Comparison of ENCODE assay signal across 18 mouse cellular contexts in the genomic region with DNA sequence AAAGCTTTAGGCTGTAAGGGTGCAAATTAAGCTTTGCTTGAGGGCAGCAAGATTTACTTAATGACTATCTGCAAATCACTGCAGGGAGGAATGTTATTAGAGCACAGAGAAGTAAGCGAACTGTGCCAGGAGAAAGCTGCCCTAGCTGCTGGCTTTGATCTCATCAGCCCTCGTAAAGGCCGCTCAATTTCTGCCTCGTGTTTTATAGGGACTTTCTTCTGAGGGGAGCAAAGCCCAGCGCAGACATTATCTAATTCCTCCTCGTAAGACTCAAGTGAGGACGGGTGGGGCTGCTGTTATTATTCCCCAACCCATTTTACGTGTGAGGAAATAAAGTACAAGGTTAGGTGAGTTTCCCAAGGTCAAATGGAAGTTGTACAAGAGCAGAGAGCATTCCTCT. TPM values are rescaled to one million over a fixed set of nuclear protein-coding genes. Genes with fewer than 3 reads are reported as not detected.
DNase-seq lines count a peak whose midpoint lies in the region; ATAC-seq and TF ChIP-seq lines count a peak whose summit lies in the region.
"Had no signal": no experiment of that assay in that cellular context is flagged by ENCODE, and none has a peak within 500 bp of the region (broad histone marks: within the 10 kb centered on the region; RNA-seq: fewer than 3 reads in every experiment).

No protein-coding gene starts in this region.

- peak; percentile 8 for DNase-seq in adrenal gland, adult 2 months
- DNase-seq in adrenal gland, postnatal 14 days, result no peak
- no peak for DNase-seq in liver, embryonic 11.5 days (ENCODE audit: low spot score)
- DNase-seq in liver, postnatal 0 days, result no peak
- DNase-seq in G1E (ENCODE audit: low spot score), result no peak
- DNase-seq in limb, embryonic 14.5 days (ENCODE audit: low spot score), result peak; percentile 18
- no peak for DNase-seq in spleen, postnatal 36 days (ENCODE audit: low spot score in 2 of 2)
- DNase-seq: cerebellum, adult 9-10 months; gastrocnemius, adult 2 months; heart, postnatal 36 days; lung, postnatal 10 days; right cerebral cortex, adult 18-20 months had no signal

- no peaks in the 10 kb centered on the region for H3K27me3 ChIP-seq in liver, embryonic 11.5 days (replicated peaks; ENCODE audit: control insufficient read depth, insufficient read depth, low read length)
- no peaks in the 10 kb centered on the region for H3K27me3 ChIP-seq in liver, postnatal 0 days (ENCODE audit: insufficient read depth, low read length)
- no peaks in the 10 kb centered on the region for H3K27me3 ChIP-seq in G1E (ENCODE audit: insufficient read depth, low read length)
- H3K27me3 ChIP-seq in limb, embryonic 14.5 days (ENCODE audit: control insufficient read depth, insufficient read depth, low read length), result no peaks in the 10 kb centered on the region
- no peaks in the 10 kb centered on the region for H3K27me3 ChIP-seq in intestine, embryonic 15.5 days (replicated peaks)
- H3K27me3 ChIP-seq: embryonic facial prominence, embryonic 13.5 days; megakaryocyte, embryonic 14.5 days; neural tube, embryonic 13.5 days had no signal

- H3K9me3 ChIP-seq in liver, embryonic 11.5 days (ENCODE audit: control insufficient read depth, low read length), result no peaks in the 10 kb centered on the region
- no peaks in the 10 kb centered on the region for H3K9me3 ChIP-seq in liver, postnatal 0 days (ENCODE audit: low read length)
- H3K9me3 ChIP-seq in G1E (replicated peaks), result no peaks in the 10 kb centered on the region
- no peaks in the 10 kb centered on the region for H3K9me3 ChIP-seq in limb, embryonic 14.5 days (ENCODE audit: control insufficient read depth, low read length)
- no peaks in the 10 kb centered on the region for H3K9me3 ChIP-seq in intestine, embryonic 15.5 days
- H3K9me3 ChIP-seq: embryonic facial prominence, embryonic 13.5 days; megakaryocyte, embryonic 14.5 days; neural tube, embryonic 13.5 days had no signal

- TF ChIP-seq CTCF in liver, postnatal 0 days (IDR thresholded peaks at IDR 0.05; ENCODE audit: low read depth), result no peak
- no peak for TF ChIP-seq CTCF in G1E (IDR thresholded peaks at IDR 0.05; ENCODE audit: low read depth, low read length)

- WGBS in liver, embryonic 11.5 days, result 49% methylated on average over 8 of the region's 8 CpGs
- 56% methylated on average over 8 of the region's 8 CpGs for WGBS in liver, postnatal 0 days (ENCODE audit: insufficient replicate concordance)
- WGBS in limb, embryonic 14.5 days, result 4% methylated on average over 8 of the region's 8 CpGs
- 39% methylated on average over 8 of the region's 8 CpGs for WGBS in intestine, embryonic 15.5 days

- no peak for TF ChIP-seq EP300 in liver, postnatal 0 days (IDR thresholded peaks at IDR 0.05; ENCODE audit: low read depth)

- TF ChIP-seq POLR2A in limb, embryonic 14.5 days (IDR thresholded peaks at IDR 0.05; ENCODE audit: borderline replicate concordance, extremely low read depth, insufficient read depth, insufficient read length), result no peak

- H3K27ac ChIP-seq in liver, embryonic 11.5 days (ENCODE audit: low read depth, low read length), result peak overlapping the region; percentile 35; the same call in 1 of the 2 replicates
- no peak overlapping the region for H3K27ac ChIP-seq in liver, postnatal 0 days (ENCODE audit: low read depth)
- no peak overlapping the region for H3K27ac ChIP-seq in limb, embryonic 14.5 days (replicated peaks; ENCODE audit: low read depth, low read length)
- no peak overlapping the region for H3K27ac ChIP-seq in intestine, embryonic 15.5 days
- H3K27ac ChIP-seq: embryonic facial prominence, embryonic 13.5 days; gastrocnemius, adult 2 months; hindbrain, embryonic 14.5 days; neural tube, embryonic 13.5 days had no signal

- no peak for ATAC-seq in liver, embryonic 11.5 days (replicated peaks; ENCODE audit: low FRiP score)
- ATAC-seq in liver, postnatal 0 days, result no peak
- no peak for ATAC-seq in G1E (ENCODE audit: extremely low read depth, insufficient number of reproducible peaks, low FRiP score, poor library complexity, severe bottlenecking)
- no peak for ATAC-seq in limb, embryonic 14.5 days (ENCODE audit: low FRiP score, low read depth)
- no peak for ATAC-seq in intestine, embryonic 15.5 days
- ATAC-seq: intestine, postnatal 0 days had no signal

- peaks cover 40% of the 10 kb centered on the region for H3K4me1 ChIP-seq in liver, embryonic 11.5 days (replicated peaks; ENCODE audit: control insufficient read depth, insufficient read depth, low read length)
- H3K4me1 ChIP-seq in liver, postnatal 0 days (ENCODE audit: insufficient read depth), result peaks cover 26% of the 10 kb centered on the region
- peaks cover 84% of the 10 kb centered on the region for H3K4me1 ChIP-seq in G1E (ENCODE audit: insufficient read depth, low read depth, low read length)
- peaks cover 3% of the 10 kb centered on the region for H3K4me1 ChIP-seq in limb, embryonic 14.5 days (ENCODE audit: control insufficient read depth, insufficient read depth, low read length)
- H3K4me1 ChIP-seq in intestine, embryonic 15.5 days (replicated peaks), result no peaks in the 10 kb centered on the region
- H3K4me1 ChIP-seq: neural tube, embryonic 13.5 days had no signal

- H3K4me2 ChIP-seq in liver, embryonic 11.5 days, result no peak overlapping the region
- no peak overlapping the region for H3K4me2 ChIP-seq in liver, postnatal 0 days (ENCODE audit: low read depth, low read length)
- no peak overlapping the region for H3K4me2 ChIP-seq in limb, embryonic 14.5 days (replicated peaks; ENCODE audit: low read depth, low read length, severe bottlenecking)
- no peak overlapping the region for H3K4me2 ChIP-seq in intestine, embryonic 15.5 days (replicated peaks)
- H3K4me2 ChIP-seq: embryonic facial prominence, embryonic 13.5 days; hindbrain, embryonic 14.5 days; neural tube, embryonic 13.5 days had no signal

- no peak overlapping the region; the same call in 1 of the 2 replicates for H3K9ac ChIP-seq in liver, embryonic 11.5 days (ENCODE audit: low read depth, low read length)
- H3K9ac ChIP-seq in liver, postnatal 0 days (replicated peaks), result no peak overlapping the region
- H3K9ac ChIP-seq in limb, embryonic 14.5 days (ENCODE audit: low read depth, low read length, severe bottlenecking), result no peak overlapping the region
- no peak overlapping the region for H3K9ac ChIP-seq in intestine, embryonic 15.5 days
- H3K9ac ChIP-seq: embryonic facial prominence, embryonic 13.5 days; hindbrain, embryonic 14.5 days; neural tube, embryonic 13.5 days had no signal

- no peak overlapping the region for H3K4me3 ChIP-seq in liver, embryonic 11.5 days (ENCODE audit: low read depth, low read length)
- H3K4me3 ChIP-seq in liver, postnatal 0 days (ENCODE audit: low read depth, low read length), result no peak overlapping the region
- peak overlapping the region; percentile 51; the same call in 1 of the 2 replicates for H3K4me3 ChIP-seq in G1E (ENCODE audit: low read depth, low read length)
- no peak overlapping the region for H3K4me3 ChIP-seq in limb, embryonic 14.5 days (replicated peaks; ENCODE audit: low read length)
- no peak overlapping the region for H3K4me3 ChIP-seq in intestine, embryonic 15.5 days (replicated peaks)
- H3K4me3 ChIP-seq: embryonic facial prominence, embryonic 13.5 days; gastrocnemius, adult 2 months; megakaryocyte, embryonic 14.5 days; neural tube, embryonic 13.5 days had no signal

- H3K36me3 ChIP-seq in liver, embryonic 11.5 days (ENCODE audit: control insufficient read depth, insufficient read depth, low read length), result no peaks in the 10 kb centered on the region
- no peaks in the 10 kb centered on the region for H3K36me3 ChIP-seq in liver, postnatal 0 days (replicated peaks; ENCODE audit: insufficient read depth, low read length)
- no peaks in the 10 kb centered on the region for H3K36me3 ChIP-seq in G1E (replicated peaks)
- no peaks in the 10 kb centered on the region for H3K36me3 ChIP-seq in limb, embryonic 14.5 days (ENCODE audit: control insufficient read depth, insufficient read depth, low read length)
- H3K36me3 ChIP-seq in intestine, embryonic 15.5 days, result no peaks in the 10 kb centered on the region
- H3K36me3 ChIP-seq: embryonic facial prominence, embryonic 13.5 days; neural tube, embryonic 13.5 days had no signal

RNA-seq across cellular contexts. Expression of gene Myb, which starts 34.8 kb away (rescaled TPM):
- under 1 TPM; 0.10 to 0.29 TPM for total RNA-seq in adrenal gland, adult 2 months (2021)
- polyA plus RNA-seq in adrenal gland, adult 2 months (2012; rRNA removed), result 0.03 and 0.09 TPM in 2 replicates
- total RNA-seq in adrenal gland, postnatal 14 days (2021), result 2.2 and 2.5 TPM in 2 replicates
- 40.3 and 42.3 TPM in 2 replicates for polyA plus RNA-seq in liver, embryonic 11.5 days (2014; fragmentation: Nextera tagmentation; extraction: Ambion mirVana)
- polyA plus RNA-seq in liver, postnatal 0 days (2015; fragmentation: Nextera tagmentation; extraction: Ambion mirVana), result 10.0 and 11.1 TPM in 2 replicates
- total RNA-seq in G1E (2014; fragmentation: Nextera tagmentation) (399 and 427 TPM in 2 replicates), G1E (2017) (258 and 268 TPM in 2 replicates)
- 40.0 and 49.3 TPM in 2 replicates for polyA plus RNA-seq in G1E (2012)
- 3.8 and 4.0 TPM in 2 replicates for polyA plus RNA-seq in limb, embryonic 14.5 days (2012; rRNA removed)
- 2.7 and 3.7 TPM in 2 replicates for polyA plus RNA-seq in limb, embryonic 14.5 days (2014; fragmentation: Nextera tagmentation; extraction: Ambion mirVana)
- polyA plus RNA-seq in intestine, embryonic 15.5 days (2015; fragmentation: Nextera tagmentation; extraction: Ambion mirVana), result 6.3 and 6.4 TPM in 2 replicates
- total RNA-seq: gastrocnemius, adult 2 months; heart, postnatal 36 days had no signal

Comparison
In these comparisons a context has a peak if more than half of its experiments do, and no peak if none do; other contexts are left out.
1. DNase-seq: peak in adrenal gland, adult 2 months (single experiment) and limb, embryonic 14.5 days (single experiment); none in adrenal gland, postnatal 14 days (single experiment), liver, embryonic 11.5 days (single experiment), liver, postnatal 0 days (single experiment), G1E (single experiment) and spleen, postnatal 36 days (0 of 2).